Mouse (Mus musculus): ENCODE measurements around the gene Ttc7b. TPM values are rescaled to one million over a fixed set of nuclear protein-coding genes. Genes with fewer than 3 reads are reported as not detected.
A peak's percentile ranks its signal among the peaks of the same experiment; 100 is the strongest.

Gene Ttc7b
- polyA plus RNA-seq, 1 experiment from 2014 or later: 6.3 TPM

DNA sequence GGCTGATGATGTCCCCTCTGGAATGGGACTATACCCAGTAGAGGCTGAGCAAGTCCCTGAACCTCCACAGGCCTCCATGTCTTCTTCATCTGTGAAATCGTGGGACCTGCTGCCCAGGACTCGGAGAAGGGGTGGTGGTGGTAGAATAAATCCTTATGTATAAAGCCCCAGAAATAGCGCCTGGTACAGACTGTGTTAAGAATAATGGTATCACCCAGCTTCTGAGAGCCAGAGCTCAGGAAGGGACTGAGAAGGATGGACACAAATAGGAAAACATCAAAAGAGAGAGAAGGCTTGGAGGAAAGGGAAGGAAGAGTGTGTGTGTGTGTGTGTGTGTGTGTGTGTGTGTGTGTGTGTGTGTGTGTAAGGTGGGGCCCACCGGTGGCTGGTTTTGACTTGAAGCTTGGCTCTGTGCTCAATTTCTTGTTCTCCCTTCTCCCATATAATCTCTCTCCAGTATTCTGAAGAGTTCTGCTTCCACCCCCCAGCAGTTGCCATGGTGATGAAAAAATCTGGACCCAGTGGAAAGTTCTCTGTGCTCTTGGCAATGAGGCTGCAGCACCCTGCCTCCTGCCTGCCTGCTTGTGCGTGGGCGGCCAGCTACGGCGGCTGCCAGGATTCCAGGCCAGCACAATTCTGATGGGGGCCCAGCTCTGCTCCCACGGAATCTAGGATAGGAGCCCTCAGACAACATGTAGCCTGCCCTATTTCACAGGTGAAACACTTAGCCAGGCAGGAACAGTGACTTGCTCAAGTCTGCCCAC lies 254.9 kb downstream of the Ttc7b start:
- H3K4me2 ChIP-seq (replicated peaks): no peak overlapping the region
- 53% methylated on average over 9 of the region's 9 CpGs for WGBS

DNA sequence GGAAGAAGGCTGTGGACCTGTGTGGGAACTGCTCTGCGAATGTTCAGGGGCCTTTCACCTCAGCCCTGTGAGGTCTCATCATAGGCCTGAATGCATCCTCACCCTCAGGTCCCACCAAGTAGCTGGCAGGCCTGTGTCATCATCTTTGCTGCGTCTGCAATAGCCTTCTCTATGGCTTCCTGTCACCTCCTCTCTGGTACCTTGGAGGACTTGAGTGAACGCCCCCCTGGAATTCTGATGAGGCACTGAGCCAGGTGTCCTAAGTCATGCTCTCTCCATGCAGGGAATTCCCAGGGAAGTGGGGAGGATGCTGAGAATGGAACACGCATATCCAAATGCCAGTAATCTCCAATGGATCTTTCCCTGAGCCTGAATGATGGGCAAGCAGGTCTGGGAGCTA lies 255.7 kb downstream of the Ttc7b start:
- Histone ChIP-seq H3K4me1 (replicated peaks) (peaks cover 18% of the 10 kb centered on the region), H3K9ac (replicated peaks) (no peak overlapping the region), H3K27ac (peak overlapping the region; percentile 44; the same call in 1 of the 2 replicates), H3K4me3 (replicated peaks) (no peak overlapping the region), H3K27me3 (no peaks in the 10 kb centered on the region), H3K4me2 (replicated peaks) (no peak overlapping the region), H3K36me3 (no peaks in the 10 kb centered on the region), H3K9me3 (no peaks in the 10 kb centered on the region)
- WGBS: 87% methylated on average over 4 of the region's 4 CpGs
- ATAC-seq: no peak

More for the DNA sequence above, 254.9 kb downstream of the Ttc7b start:
- ATAC-seq: peak; percentile 77
- H3K4me1 ChIP-seq (replicated peaks): peaks cover 18% of the 10 kb centered on the region
- no peaks in the 10 kb centered on the region for H3K27me3 ChIP-seq
- no peaks in the 10 kb centered on the region for H3K9me3 ChIP-seq
- peak overlapping the region; percentile 44; the same call in 1 of the 2 replicates for H3K27ac ChIP-seq
- H3K36me3 ChIP-seq: no peaks in the 10 kb centered on the region
- no peak overlapping the region for H3K9ac ChIP-seq (replicated peaks)
- no peak overlapping the region for H3K4me3 ChIP-seq (replicated peaks)

DNA sequence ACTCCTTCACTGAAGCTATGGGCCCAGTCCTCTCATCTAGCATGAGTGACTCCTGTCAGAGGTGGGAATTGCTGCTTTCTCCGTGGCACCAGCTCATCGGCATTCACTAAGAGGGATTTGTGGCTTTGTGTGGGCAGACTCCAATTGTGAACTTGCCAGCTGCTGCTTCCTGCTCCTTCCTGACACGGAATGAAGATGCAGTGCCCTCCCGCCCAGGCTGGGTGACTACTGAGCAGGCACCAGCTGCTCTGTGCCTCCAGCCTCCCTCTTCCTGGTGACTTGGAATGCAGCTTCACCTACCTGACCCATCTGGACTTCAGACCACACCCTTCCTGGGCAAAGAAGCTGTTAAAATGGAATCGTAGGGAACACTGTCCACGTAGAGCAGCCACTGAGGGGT lies 257.8 kb downstream of the Ttc7b start:
- H3K9me3 ChIP-seq: no peaks in the 10 kb centered on the region
- no peak overlapping the region for H3K9ac ChIP-seq (replicated peaks)
- H3K27ac ChIP-seq: no peak overlapping the region
- H3K36me3 ChIP-seq: no peaks in the 10 kb centered on the region
- no peaks in the 10 kb centered on the region for H3K27me3 ChIP-seq
- 70% methylated on average over 6 of the region's 6 CpGs for WGBS
- H3K4me3 ChIP-seq (replicated peaks): no peak overlapping the region
- H3K4me2 ChIP-seq (replicated peaks): no peak overlapping the region
- H3K4me1 ChIP-seq (replicated peaks): peaks cover 18% of the 10 kb centered on the region
- no peak for ATAC-seq

DNA sequence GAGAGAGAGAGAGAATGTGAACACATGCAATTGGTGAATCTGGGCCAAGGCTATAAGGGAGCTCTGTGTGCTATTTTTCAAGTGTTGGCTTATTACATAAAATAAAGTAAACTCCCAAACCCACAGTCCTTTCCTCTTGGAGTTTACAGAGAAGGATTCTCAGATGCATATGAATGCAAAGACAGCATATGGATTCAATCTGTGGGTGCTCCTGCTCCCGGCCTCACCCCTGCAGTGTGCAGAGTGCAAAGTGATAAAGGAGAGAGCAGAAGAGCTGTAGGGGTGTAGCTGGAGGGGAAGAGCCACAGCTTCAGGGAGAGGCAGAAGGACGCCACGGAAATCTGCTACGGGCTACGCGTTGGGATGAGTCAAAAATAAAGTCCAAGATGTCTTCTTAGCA lies 258.9 kb downstream of the Ttc7b start:
- 92% methylated on average over 6 of the region's 6 CpGs for WGBS
- H3K4me3 ChIP-seq (replicated peaks): no peak overlapping the region
- H3K9ac ChIP-seq (replicated peaks): no peak overlapping the region
- no peaks in the 10 kb centered on the region for H3K36me3 ChIP-seq
- H3K4me2 ChIP-seq (replicated peaks): no peak overlapping the region
- H3K27ac ChIP-seq: no peak overlapping the region
- no peak for ATAC-seq
- no peaks in the 10 kb centered on the region for H3K27me3 ChIP-seq
- peaks cover 18% of the 10 kb centered on the region for H3K4me1 ChIP-seq (replicated peaks)
- no peaks in the 10 kb centered on the region for H3K9me3 ChIP-seq

DNA sequence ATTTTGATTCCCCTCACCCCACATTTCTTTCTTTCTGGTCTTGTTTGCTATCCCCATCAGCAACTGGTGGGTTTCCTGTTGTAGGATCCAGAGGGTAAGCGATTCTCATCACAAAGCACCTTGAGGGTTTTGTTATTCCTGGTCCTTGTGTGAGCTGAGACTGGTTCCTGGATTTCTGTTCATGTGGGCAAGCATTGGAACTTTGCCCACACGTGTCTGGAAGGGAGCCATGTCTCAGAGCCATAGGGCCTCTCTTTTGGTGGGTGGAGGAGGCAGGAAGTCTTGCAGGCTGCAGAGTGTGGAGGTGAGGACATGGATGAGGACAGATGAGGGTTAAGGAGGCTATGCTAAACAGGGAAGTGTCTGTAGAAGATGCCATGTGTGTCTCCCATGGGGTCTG lies 260.5 kb downstream of the Ttc7b start:
- Histone ChIP-seq H3K27me3 (no peaks in the 10 kb centered on the region), H3K4me2 (replicated peaks) (no peak overlapping the region), H3K9ac (replicated peaks) (no peak overlapping the region), H3K27ac (no peak overlapping the region), H3K4me3 (replicated peaks) (no peak overlapping the region), H3K36me3 (no peaks in the 10 kb centered on the region), H3K4me1 (replicated peaks) (peaks cover 3% of the 10 kb centered on the region), H3K9me3 (no peaks in the 10 kb centered on the region)
- ATAC-seq: no peak
- WGBS: 77% methylated on average over 2 of the region's 2 CpGs

- H3K4me3 ChIP-seq (replicated peaks): no peak overlapping the region
- H3K27ac ChIP-seq: no peak overlapping the region
- no peak overlapping the region for H3K9ac ChIP-seq (replicated peaks)
- no peak for ATAC-seq
- H3K4me1 ChIP-seq (replicated peaks): peaks cover 3% of the 10 kb centered on the region; the same call in 1 of the 2 replicates
- no peaks in the 10 kb centered on the region for H3K36me3 ChIP-seq
- no peaks in the 10 kb centered on the region for H3K27me3 ChIP-seq
- H3K9me3 ChIP-seq: no peaks in the 10 kb centered on the region
- no peak overlapping the region for H3K4me2 ChIP-seq (replicated peaks)
- 84% methylated on average over 3 of the region's 3 CpGs for WGBS
These were observed 262.8 kb downstream of the Ttc7b start for GRCm38 (mm10) chr12:100257779-100258178.

GRCm38 (mm10) chr12:100255441-100255949 lies 265.1 kb downstream of the Ttc7b start:
- Histone ChIP-seq H3K9ac (replicated peaks) (no peak overlapping the region), H3K4me3 (replicated peaks) (no peak overlapping the region), H3K4me1 (replicated peaks) (peaks cover 3% of the 10 kb centered on the region; the same call in 1 of the 2 replicates), H3K9me3 (no peaks in the 10 kb centered on the region), H3K27me3 (no peaks in the 10 kb centered on the region), H3K4me2 (replicated peaks) (no peak overlapping the region), H3K27ac (no peak overlapping the region), H3K36me3 (no peaks in the 10 kb centered on the region)
- WGBS: 90% methylated on average over 2 of the region's 2 CpGs
- ATAC-seq: no peak

DNA sequence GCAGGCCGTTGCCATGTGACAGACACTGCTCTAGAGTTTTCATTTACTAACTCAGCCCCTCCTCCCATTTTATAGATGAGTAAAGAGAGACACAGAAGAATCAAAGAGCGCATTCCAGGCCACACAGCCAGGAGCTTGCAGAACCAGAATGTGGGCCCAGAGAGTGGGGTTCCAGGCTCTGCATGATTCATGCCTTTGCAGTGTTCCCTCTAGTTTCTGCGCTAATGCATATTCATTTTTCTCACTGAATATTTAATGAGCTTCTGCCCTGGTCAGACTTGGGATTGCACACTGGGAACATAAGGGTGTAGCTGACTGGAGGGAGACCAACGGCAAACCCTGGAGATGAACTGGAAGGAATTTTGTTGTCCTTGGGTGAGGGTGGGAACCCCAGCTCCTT lies 266.2 kb downstream of the Ttc7b start:
- Histone ChIP-seq H3K4me1 (replicated peaks) (peaks cover 3% of the 10 kb centered on the region; the same call in 1 of the 2 replicates), H3K4me2 (replicated peaks) (no peak overlapping the region), H3K9ac (replicated peaks) (no peak overlapping the region), H3K4me3 (replicated peaks) (no peak overlapping the region), H3K9me3 (no peaks in the 10 kb centered on the region), H3K27ac (no peak overlapping the region), H3K36me3 (no peaks in the 10 kb centered on the region), H3K27me3 (no peaks in the 10 kb centered on the region)
- ATAC-seq: no peak
- 81% methylated on average over 4 of the region's 4 CpGs for WGBS

Other genes starting within 250 kb of the Ttc7b start
- gene Rps6ka5, start 206.2 kb upstream of the Ttc7b start, polyA plus RNA-seq (2015; fragmentation: Nextera tagmentation; extraction: Ambion mirVana): 6.3 and 6.4 TPM in 2 replicates